Mouse (Mus musculus) cortical plate, adult 2 months (tissue): Measurements from ENCODE around the gene Gm49661.
A peak's percentile ranks its signal among the peaks of the same experiment; 100 is the strongest.

Experiments
- CTCF ChIP-seq: fragments of 200-500 bp; IDR thresholded peaks from 2 replicates; pipeline ENCODE4 v1.5.1; 2011; ENCODE audit warnings: mild to moderate bottlenecking, control low read depth, low read length; ENCODE audit not compliant: insufficient read depth; ENCODE audit errors: extremely low read depth
- POLR2A ChIP-seq: fragments of 200-500 bp; IDR thresholded peaks from 2 replicates; pipeline ENCODE4 v1.6.1; 2011; ENCODE audit warnings: mild to moderate bottlenecking, low read length, control low read depth; ENCODE audit not compliant: insufficient read depth; ENCODE audit errors: extremely low read depth

- TF ChIP-seq POLR2A, result peak; percentile 85; the same call in 1 of the 2 replicates
- peak; percentile 94 for TF ChIP-seq CTCF
These were observed 21.1 kb upstream of the Gm49661 start, which contains the start of gene Hook2 for GRCm38 (mm10) chr8:84990349-84990748.
